ENCODE assay signal across 17 mouse cellular contexts in genomic region chr9:122725046-122725765, GRCm38 (mm10). TPM values are rescaled to one million over a fixed set of nuclear protein-coding genes. Genes with fewer than 3 reads are reported as not detected.
DNase-seq lines count a peak whose midpoint lies in the region; ATAC-seq and TF ChIP-seq lines count a peak whose summit lies in the region.
"Had no signal": no experiment of that assay in that cellular context is flagged by ENCODE, and none has a peak within 500 bp of the region (broad histone marks: within the 10 kb centered on the region; RNA-seq: fewer than 3 reads in every experiment).

No protein-coding gene starts in this region.

- H3K9me3 ChIP-seq in heart, embryonic 13.5 days, result no peaks in the 10 kb centered on the region
- no peaks in the 10 kb centered on the region for H3K9me3 ChIP-seq in hindbrain, postnatal 0 days (ENCODE audit: low read length)

- H3K36me3 ChIP-seq in heart, embryonic 13.5 days, result no peaks in the 10 kb centered on the region
- H3K36me3 ChIP-seq in hindbrain, postnatal 0 days (ENCODE audit: insufficient read depth, low read length), result no peaks in the 10 kb centered on the region

- WGBS in heart, embryonic 13.5 days, result 14% methylated on average over 22 of the region's 22 CpGs
- WGBS in hindbrain, postnatal 0 days, result 31% methylated on average over 22 of the region's 22 CpGs

- no peak for DNase-seq in heart, postnatal 10 days
- DNase-seq in right cerebral cortex, adult 2 months (ENCODE audit: low spot score in 2 of 2), result peak; percentile 28 to 38
- DNase-seq in right cerebral cortex, postnatal 14 days, result no peak
- DNase-seq in hindbrain, postnatal 0 days (ENCODE audit: low spot score), result peak; percentile 48
- DNase-seq in cerebellum, adult 9-10 months, result no peak
- DNase-seq in spleen, adult 12 weeks (ENCODE audit: low spot score), result no peak
- DNase-seq: adrenal gland, adult 8-10 months; gastrocnemius, postnatal 25 days; kidney, adult 8-10 months; thymus, postnatal 36 days had no signal

- peak overlapping the region; percentile 36 for H3K4me2 ChIP-seq in heart, embryonic 13.5 days
- 0 out of 2 replicates have a peak overlapping the region, but pooled peaks have one; percentile 8 for H3K4me2 ChIP-seq in hindbrain, postnatal 0 days (ENCODE audit: low read depth, low read length)

- H3K9ac ChIP-seq in heart, embryonic 13.5 days, result no peak overlapping the region
- no peak overlapping the region for H3K9ac ChIP-seq in hindbrain, postnatal 0 days (replicated peaks; ENCODE audit: low read length)

- H3K27me3 ChIP-seq in heart, embryonic 13.5 days (replicated peaks), result peaks cover 62% of the 10 kb centered on the region
- 0 out of 2 replicates have a peak, but pooled peaks cover 5% of the 10 kb centered on the region for H3K27me3 ChIP-seq in hindbrain, postnatal 0 days (ENCODE audit: insufficient read depth, low read length)

- TF ChIP-seq CTCF in hindbrain, postnatal 0 days (IDR thresholded peaks at IDR 0.05; ENCODE audit: low read depth), result no peak

- peaks cover 7% of the 10 kb centered on the region; the same call in 1 of the 2 replicates for H3K4me1 ChIP-seq in heart, embryonic 13.5 days
- no peaks in the 10 kb centered on the region for H3K4me1 ChIP-seq in hindbrain, postnatal 0 days (ENCODE audit: insufficient read depth, low read length)

- intact Hi-C loops in heart, postnatal 10 days (cut with DNase I), result loop anchor here (5.0 kb wide), 1 partner anchor 478 kb away; no protein-coding TSS in a partner anchor

- ATAC-seq in heart, embryonic 13.5 days (ENCODE audit: extremely low read depth, insufficient number of reproducible peaks, low FRiP score, low TSS enrichment), result no peak
- no peak for ATAC-seq in hindbrain, postnatal 0 days

- no peak overlapping the region for H3K27ac ChIP-seq in heart, embryonic 13.5 days (replicated peaks)
- H3K27ac ChIP-seq in hindbrain, postnatal 0 days, result no peak overlapping the region

- H3K4me3 ChIP-seq in heart, embryonic 13.5 days, result no peak overlapping the region
- no peak overlapping the region for H3K4me3 ChIP-seq in hindbrain, postnatal 0 days (ENCODE audit: low read length)

RNA-seq across cellular contexts. Expression of gene Topaz1, which starts 21.9 kb away (rescaled TPM):
- not detected in 2 replicates for polyA plus RNA-seq in heart, embryonic 13.5 days (2015; fragmentation: Nextera tagmentation; extraction: Ambion mirVana)
- total RNA-seq in heart, postnatal 10 days (2021), result not detected
- not detected in 2 replicates for total RNA-seq in hindbrain, postnatal 0 days (2014; rRNA removed)
- not detected in 2 replicates for polyA plus RNA-seq in hindbrain, postnatal 0 days (2015; fragmentation: Nextera tagmentation; extraction: Ambion mirVana)
- total RNA-seq: gastrocnemius, postnatal 25 days; heart, postnatal 25 days; layer of hippocampus, postnatal 36 days; liver, adult 2 months; monocyte, adult 5-6 weeks had no signal
- polyA plus RNA-seq: cortical plate, adult 2 months; liver, adult 2 months; lung, embryonic 16.5 days had no signal

Comparison
In these comparisons a context has a peak if more than half of its experiments do, and no peak if none do; other contexts are left out.
1. DNase-seq: peak in right cerebral cortex, adult 2 months (2 of 2) and hindbrain, postnatal 0 days (single experiment); none in heart, postnatal 10 days (0 of 2), right cerebral cortex, postnatal 14 days (single experiment), cerebellum, adult 9-10 months (single experiment) and spleen, adult 12 weeks (single experiment).